Mouse (Mus musculus) monocyte, adult 5-6 weeks (primary cell): ENCODE data around the gene Brwd1. TPM values are rescaled to one million over a fixed set of nuclear protein-coding genes. Genes with fewer than 3 reads are reported as not detected.
"Not testable (repeated sequence)": the region's sequence is repeated elsewhere in the genome, so short reads cannot be mapped to it uniquely, and the experiment has no call there.

ENCODE experiments used
- ATAC-seq: fragments of 153-309, 156-312 bp; replicated peaks from 2 replicates; pipeline ENCODE4 v1.8.0; 2017; ENCODE audit warnings: mild to moderate bottlenecking; ENCODE audit not compliant: low TSS enrichment, insufficient number of reproducible peaks, severe bottlenecking, poor library complexity, low FRiP score
- total RNA-seq: library from RNA; stranded (forward); fragments of 200-1000, 200-491, 200-594 nt; gene quantifications from 3 replicates; pipeline ENCODE4 v1.2.3, GENCODE M21; 2017

Brwd1 gene
- total RNA-seq, result 111 to 204 TPM (median 115 TPM) in 3 replicates

- ATAC-seq, result peak; percentile 37
Measured at GRCm38 (mm10) chr16:96082301-96083178, at the start of gene Brwd1. TSS of gene Brwd1 (minus strand) at chr16:96082526.

- no peak for ATAC-seq
Measured at GRCm38 (mm10) chr16:96128466-96128865, 46.1 kb upstream of the Brwd1 start.

GRCm38 (mm10) chr16:96127657-96128344 is 45.5 kb upstream of the Brwd1 start, which contains the start of gene Hmgn1:
TSS of gene Hmgn1 (minus strand) at chr16:96127729.
- peak; percentile 53 for ATAC-seq

- ATAC-seq, result no peak; the same call in 1 of the 2 replicates
Measured at GRCm38 (mm10) chr16:96127288-96127656, 44.9 kb upstream of the Brwd1 start.

- no peak for ATAC-seq
Measured at GRCm38 (mm10) chr16:96126684-96127171, 44.4 kb upstream of the Brwd1 start.

- no peak for ATAC-seq
Measured at GRCm38 (mm10) chr16:96120022-96120623, 37.8 kb upstream of the Brwd1 start.

- no peak for ATAC-seq
Measured at GRCm38 (mm10) chr16:96114729-96115128, 32.4 kb upstream of the Brwd1 start.

GRCm38 (mm10) chr16:96112769-96113168 is 30.4 kb upstream of the Brwd1 start:
- ATAC-seq, result no peak

- peak; percentile 59; the same call in 1 of the 2 replicates for ATAC-seq
Measured at GRCm38 (mm10) chr16:96110655-96111345, 28.5 kb upstream of the Brwd1 start.

- no peak for ATAC-seq
Measured at GRCm38 (mm10) chr16:96109673-96110072, 27.3 kb upstream of the Brwd1 start.

GRCm38 (mm10) chr16:96103036-96103435 is 20.7 kb upstream of the Brwd1 start:
- ATAC-seq, result no peak

- not testable (repeated sequence) for ATAC-seq
Measured at GRCm38 (mm10) chr16:96097811-96098210, 15.5 kb upstream of the Brwd1 start.

GRCm38 (mm10) chr16:96095966-96096365 is 13.6 kb upstream of the Brwd1 start:
- no peak for ATAC-seq

- ATAC-seq, result no peak
Measured at GRCm38 (mm10) chr16:96091515-96092504, 9.5 kb upstream of the Brwd1 start.

- ATAC-seq, result no peak
Measured at GRCm38 (mm10) chr16:96088120-96088519, 5.8 kb upstream of the Brwd1 start.

- no peak for ATAC-seq
Measured at GRCm38 (mm10) chr16:96087436-96087835, 5.1 kb upstream of the Brwd1 start.

GRCm38 (mm10) chr16:96087001-96087400 is 4.7 kb upstream of the Brwd1 start:
- ATAC-seq, result peak; percentile 14; the same call in 1 of the 2 replicates

- no peak for ATAC-seq
Measured at GRCm38 (mm10) chr16:96085597-96085996, 3.3 kb upstream of the Brwd1 start.
